Mouse (Mus musculus) embryonic fibroblast, embryonic 13.5 days (primary cell): ENCODE results near the gene Ccdc92b.

ENCODE experiments used
- CTCF ChIP-seq: IDR thresholded peaks from 2 replicates; pipeline ENCODE4 v1.5.1; 2011; ENCODE audit warnings: mild to moderate bottlenecking, control low read depth, low read length, moderate library complexity, borderline replicate concordance; ENCODE audit not compliant: insufficient read depth
- POLR2A ChIP-seq: IDR thresholded peaks from 2 replicates; pipeline ENCODE4 v1.6.1; 2011; ENCODE audit warnings: low read depth, mild to moderate bottlenecking, control low read depth, low read length, moderate library complexity

DNA sequence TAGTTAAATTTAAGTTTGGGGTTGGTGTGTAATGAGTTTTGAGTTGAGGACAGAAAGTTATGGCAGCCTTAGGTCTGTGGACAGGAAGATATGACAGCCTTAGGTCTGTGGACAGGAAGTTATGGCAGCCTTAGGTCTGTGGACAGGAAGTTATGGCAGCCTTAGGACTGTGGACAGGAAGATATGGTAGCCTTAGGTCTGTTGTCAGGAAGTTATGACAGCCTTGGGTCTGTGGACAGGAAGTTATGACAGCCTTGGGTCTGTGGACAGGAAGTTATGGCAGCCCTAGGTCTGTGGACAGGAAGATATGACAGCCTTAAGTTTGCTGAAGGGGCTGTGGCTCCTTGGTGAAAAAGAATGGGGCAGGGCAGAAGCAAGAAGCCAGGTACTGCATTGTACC, 5.9 kb downstream of the Ccdc92b start:
- TF ChIP-seq CTCF (no peak), POLR2A (no peak)
